Mouse (Mus musculus) CD4-positive, CD25-positive, alpha-beta regulatory T cell, adult 2 months (primary cell): Measurements from ENCODE around the gene Mtg2.

ENCODE experiments used
- DNase-seq: peaks from one replicate; pipeline ENCODE4 v3.0.0-alpha.2; 2012; ENCODE audit warnings: low read depth, low spot score

Mtg2 gene

GRCm38 (mm10) chr2:180051986-180052733 is 18.2 kb upstream of the Mtg2 start:
- peak; percentile 64 for DNase-seq

GRCm38 (mm10) chr2:180053001-180053400 is 17.4 kb upstream of the Mtg2 start:
- no peak for DNase-seq

- DNase-seq: no peak
These were observed 6.9 kb upstream of the Mtg2 start for GRCm38 (mm10) chr2:180063338-180064131.

- no peak for DNase-seq
These were observed 463 bp upstream of the Mtg2 start for GRCm38 (mm10) chr2:180069770-180070480.

GRCm38 (mm10) chr2:180071671-180072070 is 1.3 kb downstream of the Mtg2 start:
- no peak for DNase-seq

GRCm38 (mm10) chr2:180072886-180073285 is 2.5 kb downstream of the Mtg2 start:
- no peak for DNase-seq

- no peak for DNase-seq
These were observed 7.2 kb downstream of the Mtg2 start for GRCm38 (mm10) chr2:180077622-180078021.

GRCm38 (mm10) chr2:180080680-180081079 is 10.3 kb downstream of the Mtg2 start:
- DNase-seq: no peak

GRCm38 (mm10) chr2:180083063-180083462 is 12.7 kb downstream of the Mtg2 start:
- no peak for DNase-seq

GRCm38 (mm10) chr2:180084565-180084964 is 14.2 kb downstream of the Mtg2 start:
- no peak for DNase-seq

- no peak for DNase-seq
These were observed 15.7 kb downstream of the Mtg2 start for GRCm38 (mm10) chr2:180085926-180086636.

- DNase-seq: no peak
These were observed 16.2 kb downstream of the Mtg2 start for GRCm38 (mm10) chr2:180086637-180087027.

GRCm38 (mm10) chr2:180087472-180087871 is 17.1 kb downstream of the Mtg2 start:
- DNase-seq: no peak

GRCm38 (mm10) chr2:180090285-180090684 is 19.9 kb downstream of the Mtg2 start:
- DNase-seq: no peak

GRCm38 (mm10) chr2:180095711-180096110 is 25.3 kb downstream of the Mtg2 start:
- DNase-seq: no peak

GRCm38 (mm10) chr2:180097585-180097984 is 27.2 kb downstream of the Mtg2 start:
- no peak for DNase-seq

GRCm38 (mm10) chr2:180098167-180098566 is 27.8 kb downstream of the Mtg2 start:
- DNase-seq: no peak

- peak; percentile 51 for DNase-seq
These were observed 29.1 kb downstream of the Mtg2 start for GRCm38 (mm10) chr2:180099529-180099928.

GRCm38 (mm10) chr2:180103151-180103977 is 33.0 kb downstream of the Mtg2 start:
- no peak for DNase-seq

- DNase-seq: peak; percentile 67
These were observed 33.7 kb downstream of the Mtg2 start, which contains the start of gene Hrh3 for GRCm38 (mm10) chr2:180103978-180104658. Gene Hrh3, minus strand, starts transcription at chr2:180104488.
